ENCODE assay signal across 8 mouse cellular contexts in the genomic region with DNA sequence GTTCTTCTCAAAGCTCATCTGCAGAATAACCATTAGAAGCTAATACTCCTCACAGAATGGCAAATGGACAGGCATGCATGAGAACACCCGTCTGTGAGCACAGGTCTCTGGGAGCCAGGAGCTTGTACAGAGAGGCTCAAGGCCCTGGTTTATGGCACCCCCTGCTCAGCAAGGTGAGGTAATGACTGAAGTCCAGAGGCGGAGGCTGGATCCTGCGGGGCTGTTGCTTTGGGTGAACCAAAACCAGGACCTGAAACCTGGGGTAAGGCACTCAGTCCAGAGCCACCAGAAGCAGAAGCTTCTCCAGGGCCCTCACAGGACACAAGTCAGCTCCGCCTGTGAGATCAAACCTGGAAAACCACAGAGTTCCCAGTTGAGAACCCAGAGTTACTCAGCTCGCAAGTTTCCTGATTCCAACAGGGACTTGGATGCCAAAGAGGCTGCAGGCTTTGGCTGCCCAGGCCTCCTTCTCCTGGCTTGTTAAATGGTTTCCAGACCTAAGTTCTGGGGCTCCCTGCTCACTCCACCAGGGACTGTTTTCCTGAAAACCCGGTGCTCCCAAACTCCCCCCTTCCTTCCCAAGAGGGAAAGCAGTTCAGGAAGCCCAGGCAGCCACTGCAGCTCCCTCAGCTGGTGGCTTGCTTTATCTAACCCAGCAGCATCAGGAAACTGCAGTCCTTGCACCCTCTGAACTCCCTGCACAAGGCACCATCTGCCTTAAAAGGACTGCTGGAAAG. TPM values are rescaled to one million over a fixed set of nuclear protein-coding genes. Genes with fewer than 3 reads are reported as not detected.
DNase-seq lines count a peak whose midpoint lies in the region; ATAC-seq and TF ChIP-seq lines count a peak whose summit lies in the region.

No protein-coding gene starts in this region.

- H3K9me3 ChIP-seq in neural tube, embryonic 15.5 days (replicated peaks) = no peaks in the 10 kb centered on the region
- H3K9me3 ChIP-seq in stomach, postnatal 0 days (ENCODE audit: control insufficient read depth, low read length) = no peaks in the 10 kb centered on the region
- no peaks in the 10 kb centered on the region for H3K9me3 ChIP-seq in midbrain, embryonic 14.5 days (ENCODE audit: control insufficient read depth, low read length)

- no peak for TF ChIP-seq EP300 in stomach, postnatal 0 days (optimal IDR thresholded peaks at IDR 0.05)

- no peak for ATAC-seq in neural tube, embryonic 15.5 days (ENCODE audit: low FRiP score)
- ATAC-seq in stomach, postnatal 0 days (ENCODE audit: low FRiP score, low TSS enrichment) = no peak
- ATAC-seq in midbrain, embryonic 14.5 days (ENCODE audit: low FRiP score, low TSS enrichment) = no peak

- DNase-seq in cerebellum, adult 2 months = peak; percentile 50 to 52
- no peak for DNase-seq in cerebellum, postnatal 4 days (ENCODE audit: low spot score in 2 of 2)
- no peak for DNase-seq in neural tube, embryonic 10.5 days (ENCODE audit: extremely low spot score, low spot score)
- peak; percentile 67 for DNase-seq in kidney, postnatal 14 days
- peak; percentile 55 for DNase-seq in stomach, postnatal 0 days (ENCODE audit: low spot score)
- no peak for DNase-seq in midbrain, embryonic 14.5 days
- DNase-seq in layer of hippocampus, adult 18-20 months (ENCODE audit: low spot score in 2 of 2) = no peak

- peak overlapping the region; percentile 41 for H3K27ac ChIP-seq in cerebellum, adult 2 months (ENCODE audit: insufficient read depth, low read length)
- peak overlapping the region; percentile 56; the same call in 1 of the 2 replicates for H3K27ac ChIP-seq in neural tube, embryonic 15.5 days (replicated peaks)
- peak overlapping the region; percentile 94 for H3K27ac ChIP-seq in stomach, postnatal 0 days (replicated peaks)
- no peak overlapping the region for H3K27ac ChIP-seq in midbrain, embryonic 14.5 days (replicated peaks; ENCODE audit: low read depth, low read length)

- no peak for TF ChIP-seq POLR2A in cerebellum, adult 2 months (IDR thresholded peaks at IDR 0.05; ENCODE audit: borderline replicate concordance, insufficient read depth, low read length)

- no peak overlapping the region for H3K4me3 ChIP-seq in cerebellum, adult 2 months (replicated peaks; ENCODE audit: insufficient read depth, low read depth, low read length)
- no peak overlapping the region for H3K4me3 ChIP-seq in neural tube, embryonic 15.5 days (replicated peaks)
- H3K4me3 ChIP-seq in stomach, postnatal 0 days (ENCODE audit: low read depth, low read length) = no peak overlapping the region
- H3K4me3 ChIP-seq in midbrain, embryonic 14.5 days (replicated peaks; ENCODE audit: low read depth, low read length) = no peak overlapping the region

- no peak overlapping the region for H3K4me2 ChIP-seq in neural tube, embryonic 15.5 days
- H3K4me2 ChIP-seq in stomach, postnatal 0 days (replicated peaks; ENCODE audit: low read depth) = no peak overlapping the region
- no peak overlapping the region for H3K4me2 ChIP-seq in midbrain, embryonic 14.5 days (ENCODE audit: low read length)

- H3K4me1 ChIP-seq in cerebellum, adult 2 months (ENCODE audit: control insufficient read depth, insufficient read depth, low read length) = peaks cover 86% of the 10 kb centered on the region
- H3K4me1 ChIP-seq in neural tube, embryonic 15.5 days = peaks cover 55% of the 10 kb centered on the region
- peaks cover 19% of the 10 kb centered on the region for H3K4me1 ChIP-seq in stomach, postnatal 0 days (replicated peaks; ENCODE audit: control insufficient read depth, insufficient read depth)
- H3K4me1 ChIP-seq in midbrain, embryonic 14.5 days (ENCODE audit: control insufficient read depth, insufficient read depth, low read length) = peaks cover 18% of the 10 kb centered on the region

- 28% methylated on average over 6 of the region's 6 CpGs for WGBS in cerebellum, adult 2 months
- 53% methylated on average over 6 of the region's 6 CpGs for WGBS in neural tube, embryonic 15.5 days
- whole genome bisulfite sequencing in stomach, postnatal 0 days = 48% methylated on average over 6 of the region's 6 CpGs
- WGBS in midbrain, embryonic 14.5 days = 77% methylated on average over 6 of the region's 6 CpGs

- peaks cover 11% of the 10 kb centered on the region; the same call in 1 of the 2 replicates for H3K36me3 ChIP-seq in neural tube, embryonic 15.5 days
- H3K36me3 ChIP-seq in stomach, postnatal 0 days (ENCODE audit: control insufficient read depth, insufficient read depth, low read length) = peaks cover 28% of the 10 kb centered on the region
- peaks cover 3% of the 10 kb centered on the region; the same call in 1 of the 2 replicates for H3K36me3 ChIP-seq in midbrain, embryonic 14.5 days (ENCODE audit: control insufficient read depth, insufficient read depth, low read length)

- H3K9ac ChIP-seq in neural tube, embryonic 15.5 days (replicated peaks) = no peak overlapping the region
- peak overlapping the region; percentile 47 for H3K9ac ChIP-seq in stomach, postnatal 0 days (ENCODE audit: low read length)
- H3K9ac ChIP-seq in midbrain, embryonic 14.5 days (replicated peaks; ENCODE audit: low read length) = no peak overlapping the region

- H3K27me3 ChIP-seq in cerebellum, adult 2 months (ENCODE audit: control insufficient read depth, insufficient read depth, low read length) = no peaks in the 10 kb centered on the region
- H3K27me3 ChIP-seq in neural tube, embryonic 15.5 days (replicated peaks) = no peaks in the 10 kb centered on the region
- H3K27me3 ChIP-seq in stomach, postnatal 0 days (ENCODE audit: control insufficient read depth, insufficient read depth, low read length) = no peaks in the 10 kb centered on the region
- no peaks in the 10 kb centered on the region for H3K27me3 ChIP-seq in midbrain, embryonic 14.5 days (ENCODE audit: control insufficient read depth, insufficient read depth, low read length)

- TF ChIP-seq CTCF in cerebellum, adult 2 months (IDR thresholded peaks at IDR 0.05; ENCODE audit: borderline replicate concordance, insufficient read depth, low read depth, low read length) = no peak; the same call in 1 of the 2 replicates
- peak; percentile 67 for TF ChIP-seq CTCF in stomach, postnatal 0 days (IDR thresholded peaks at IDR 0.05; ENCODE audit: low read depth)

RNA-seq across cellular contexts. Expression of a gene that starts 28.2 kb away (rescaled TPM):
- polyA plus RNA-seq in cerebellum, adult 2 months (2012; rRNA removed) = 44.2 and 45.2 TPM in 2 replicates
- polyA plus RNA-seq in neural tube, embryonic 15.5 days (2015; fragmentation: Nextera tagmentation; extraction: Ambion mirVana) = 9.6 and 17.7 TPM in 2 replicates
- polyA plus RNA-seq in stomach, postnatal 0 days (2015; fragmentation: Nextera tagmentation; extraction: Ambion mirVana) = 27.9 and 32.9 TPM in 2 replicates
- polyA plus RNA-seq in midbrain, embryonic 14.5 days (2014; fragmentation: Nextera tagmentation; extraction: Ambion mirVana) = 7.3 and 14.8 TPM in 2 replicates
- 10 to 100 TPM; 86.7 to 88.3 TPM for total RNA-seq in layer of hippocampus, adult 18-20 months (2021)

RNA-seq across cellular contexts. Expression of a gene that starts 57.0 kb away (rescaled TPM):
- polyA plus RNA-seq in cerebellum, adult 2 months (2012; rRNA removed) = 6.9 and 8.2 TPM in 2 replicates
- polyA plus RNA-seq in neural tube, embryonic 15.5 days (2015; fragmentation: Nextera tagmentation; extraction: Ambion mirVana) = 0.19 and 0.49 TPM in 2 replicates
- 0.05 and 0.10 TPM in 2 replicates for polyA plus RNA-seq in stomach, postnatal 0 days (2015; fragmentation: Nextera tagmentation; extraction: Ambion mirVana)
- 0.11 TPM in 2 replicates for polyA plus RNA-seq in midbrain, embryonic 14.5 days (2014; fragmentation: Nextera tagmentation; extraction: Ambion mirVana)
- 1 to 10 TPM; 8.0 to 8.9 TPM for total RNA-seq in layer of hippocampus, adult 18-20 months (2021)

Comparison
In these comparisons a context has a peak if more than half of its experiments do, and no peak if none do; other contexts are left out.
1. DNase-seq: peak in cerebellum, adult 2 months (2 of 2), kidney, postnatal 14 days (single experiment) and stomach, postnatal 0 days (single experiment); none in cerebellum, postnatal 4 days (0 of 2), neural tube, embryonic 10.5 days (single experiment), midbrain, embryonic 14.5 days (single experiment) and layer of hippocampus, adult 18-20 months (0 of 2).